Mouse (Mus musculus) neural tube, embryonic 14.5 days (tissue): ENCODE data around the gene Rangrf. TPM values are rescaled to one million over a fixed set of nuclear protein-coding genes. Genes with fewer than 3 reads are reported as not detected.

Experiments
- ATAC-seq: fragments of 200-750 bp; cut with Nextera tagmentation; 2 replicates; pipeline ENCODE4 v1.8.0; 2017; ENCODE audit warnings: low read depth, mild to moderate bottlenecking, moderate TSS enrichment, moderate library complexity
- H3K27ac ChIP-seq: fragments of 300-500 bp; sonication (generic); 2 replicates; pipeline ENCODE4 v1.5.1; 2014; ENCODE audit warnings: low read depth, mild to moderate bottlenecking, control low read depth, low read length, moderate library complexity, mixed read lengths
- H3K27me3 ChIP-seq: fragments of 300-500 bp; sonication (generic); 2 replicates; pipeline ENCODE4 v1.6.1; 2014; ENCODE audit warnings: low read length; ENCODE audit not compliant: control insufficient read depth, insufficient read depth
- H3K36me3 ChIP-seq: fragments of 300-500 bp; sonication (generic); 2 replicates; pipeline ENCODE4 v1.6.1; 2014; ENCODE audit warnings: low read length, mixed read lengths; ENCODE audit not compliant: control insufficient read depth, insufficient read depth
- H3K4me1 ChIP-seq: fragments of 300-500 bp; sonication (generic); 2 replicates; pipeline ENCODE4 v1.6.1; 2014; ENCODE audit warnings: low read length; ENCODE audit not compliant: control insufficient read depth, insufficient read depth
- H3K4me2 ChIP-seq: fragments of 300-500 bp; sonication (generic); 2 replicates; pipeline ENCODE4 v1.6.1; 2014; ENCODE audit warnings: mild to moderate bottlenecking, low read depth, low read length, control low read depth
- H3K4me3 ChIP-seq: fragments of 300-500 bp; sonication (generic); 2 replicates; pipeline ENCODE4 v1.5.1; 2014; ENCODE audit warnings: low read depth, low read length, control low read depth, mixed read lengths
- H3K9ac ChIP-seq: fragments of 300-500 bp; sonication (generic); replicated peaks from 2 replicates; pipeline ENCODE4 v1.6.1; 2014; ENCODE audit warnings: low read depth, mild to moderate bottlenecking, control low read depth, low read length, mixed read lengths
- H3K9me3 ChIP-seq: fragments of 300-500 bp; sonication (generic); 2 replicates; pipeline ENCODE4 v1.6.1; 2016; ENCODE audit warnings: low read length; ENCODE audit not compliant: control insufficient read depth
- WGBS: fragments of 180-500 bp; shearing (Covaris S2); extraction: QIAGEN DNeasy Blood & Tissue Kit; methylation state at CpG from one replicate; pipeline ENCODE4 v1.1.7; 2014; 5-methylcytosine and 5-hydroxymethylcytosine counted together
- microRNA-seq: library from miRNA; unstranded; fragments of <30 nt; microRNA quantifications from one replicate; pipeline ENCODE4, GENCODE M21; 2016
- polyA plus RNA-seq: library from polyadenylated mRNA; unstranded; fragments of >200 nt; fragmentation: Nextera tagmentation; extraction: Ambion mirVana; gene quantifications from 2 replicates; pipeline ENCODE4 v1.2.1, GENCODE M21; 2014

Rangrf gene
- polyA plus RNA-seq, 1 experiment from 2014 or later, result 25.5 TPM

DNA sequence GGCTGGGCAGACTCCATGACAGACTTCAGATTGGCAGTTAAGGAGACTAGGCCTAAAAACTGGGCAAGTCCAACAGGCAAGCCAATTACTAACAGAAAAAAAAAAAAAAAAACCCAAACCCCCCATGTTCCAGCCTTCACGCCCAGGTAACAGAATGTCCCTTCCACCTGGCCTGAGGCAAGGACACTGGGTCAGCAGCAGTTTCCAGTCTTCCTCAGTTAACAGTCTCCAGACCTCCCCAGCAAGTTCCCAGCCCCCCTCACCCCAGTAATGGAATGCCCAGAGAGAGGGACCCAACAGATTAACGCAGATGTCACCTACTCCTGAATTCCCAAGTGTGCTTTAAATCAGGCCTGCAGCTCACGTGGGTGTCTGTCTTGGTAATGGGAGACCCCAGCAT, 51.8 kb downstream of the Rangrf start:
- Histone ChIP-seq H3K9me3 (no peaks in the 10 kb centered on the region), H3K27ac (no peak overlapping the region), H3K27me3 (no peaks in the 10 kb centered on the region), H3K4me3 (no peak overlapping the region), H3K36me3 (no peaks in the 10 kb centered on the region), H3K4me2 (no peak overlapping the region), H3K9ac (no peak overlapping the region), H3K4me1 (no peaks in the 10 kb centered on the region)
- WGBS, result 53% methylated on average over 3 of the region's 3 CpGs
- ATAC-seq, result no peak

Small RNAs within 50 kb of the gene (microRNA-seq; reads per million reads assigned to microRNA genes)
- 3.1 reads per million, percentile 3 among the genes with 10 or more reads in this experiment for gene Mir3062

Other genes starting within 250 kb of the Rangrf start
- 96.3 and 109 TPM in 2 replicates for gene Ndel1, start 103.3 kb downstream of the Rangrf start, polyA plus RNA-seq
- not detected in 2 replicates for gene Rnf222, start 86.6 kb downstream of the Rangrf start, polyA plus RNA-seq
- 594 and 606 TPM in 2 replicates for gene Rpl26, start 73.6 kb downstream of the Rangrf start, polyA plus RNA-seq
- 0.89 and 1.3 TPM in 2 replicates for gene Odf4, start 48.1 kb downstream of the Rangrf start, polyA plus RNA-seq
- gene Arhgef15, start 17.7 kb downstream of the Rangrf start, polyA plus RNA-seq, result 20.4 and 24.7 TPM in 2 replicates
- gene Slc25a35, start 7.1 kb downstream of the Rangrf start, polyA plus RNA-seq, result 1.6 and 2.2 TPM in 2 replicates
- gene Pfas, start 33.3 kb upstream of the Rangrf start, polyA plus RNA-seq, result 16.0 and 16.5 TPM in 2 replicates
- gene Ctc1, start 40.7 kb upstream of the Rangrf start, polyA plus RNA-seq, result 51.8 and 59.3 TPM in 2 replicates
- 8.7 and 12.8 TPM in 2 replicates for gene Aurkb, start 70.5 kb upstream of the Rangrf start, polyA plus RNA-seq
- gene Borcs6, start 84.5 kb upstream of the Rangrf start, polyA plus RNA-seq, result 16.1 and 17.7 TPM in 2 replicates
- 24.7 and 27.7 TPM in 2 replicates for gene Tmem107, start 95.6 kb upstream of the Rangrf start, polyA plus RNA-seq
- gene Vamp2, start 113.3 kb upstream of the Rangrf start, polyA plus RNA-seq, result 337 and 385 TPM in 2 replicates
- 6.5 and 9.4 TPM in 2 replicates for gene Per1, start 120.0 kb upstream of the Rangrf start, polyA plus RNA-seq
- gene Hes7, start 145.2 kb upstream of the Rangrf start, polyA plus RNA-seq, result 0.43 and 0.52 TPM in 2 replicates
- 0.33 and 0.48 TPM in 2 replicates for gene 9130213A22Rik, start 147.4 kb upstream of the Rangrf start, polyA plus RNA-seq
- 2.2 and 5.0 TPM in 2 replicates for gene Aloxe3, start 150.7 kb upstream of the Rangrf start, polyA plus RNA-seq
- gene Alox12b, start 181.8 kb upstream of the Rangrf start, polyA plus RNA-seq, result 0.43 and 0.67 TPM in 2 replicates
- 0.24 and 0.43 TPM in 2 replicates for gene Alox8, start 222.7 kb upstream of the Rangrf start, polyA plus RNA-seq